Mouse (Mus musculus) erythroblast, embryonic 14.5 days (primary cell): ENCODE results near the gene Hist1h3d.

Experiments used
- GATA1 ChIP-seq: IDR thresholded peaks from 2 replicates; pipeline ENCODE4 v1.6.1; 2012; ENCODE audit warnings: low read length, inconsistent platforms, mixed read lengths
- TAL1 ChIP-seq: IDR thresholded peaks from 3 replicates; pipeline ENCODE4 v1.6.1; 2012; ENCODE audit warnings: low read length, inconsistent platforms, mixed read lengths

GRCm38 (mm10) chr13:23552962-23553361, 22.6 kb upstream of the Hist1h3d start, which contains the start of gene Hist1h1d:
- TF ChIP-seq GATA1, result no peak
- no peak for TF ChIP-seq TAL1
